Mouse (Mus musculus) hindbrain, embryonic 12.5 days (tissue): ENCODE data around the gene Kcna3. TPM values are rescaled to one million over a fixed set of nuclear protein-coding genes. Genes with fewer than 3 reads are reported as not detected.

Experiments used
- ATAC-seq: fragments of 200-750 bp; cut with Nextera tagmentation; 2 replicates; pipeline ENCODE4 v1.8.0; 2017; ENCODE audit warnings: moderate TSS enrichment; ENCODE audit not compliant: low FRiP score
- H3K27ac ChIP-seq: fragments of 300-500 bp; sonication (generic); 2 replicates; pipeline ENCODE4 v1.5.1; 2016; ENCODE audit warnings: mild to moderate bottlenecking
- H3K27me3 ChIP-seq: fragments of 300-500 bp; sonication (generic); 2 replicates; pipeline ENCODE4 v1.6.1; 2016; ENCODE audit warnings: mild to moderate bottlenecking
- H3K36me3 ChIP-seq: fragments of 300-500 bp; sonication (generic); 2 replicates; pipeline ENCODE4 v1.6.1; 2016; ENCODE audit warnings: mild to moderate bottlenecking
- H3K4me1 ChIP-seq: fragments of 300-500 bp; sonication (generic); 2 replicates; pipeline ENCODE4 v1.6.1; 2016
- H3K4me2 ChIP-seq: fragments of 300-500 bp; sonication (generic); replicated peaks from 2 replicates; pipeline ENCODE4 v1.6.1; 2016; ENCODE audit warnings: mild to moderate bottlenecking
- H3K4me3 ChIP-seq: fragments of 300-500 bp; sonication (generic); 2 replicates; pipeline ENCODE4 v1.5.1; 2016; ENCODE audit warnings: mild to moderate bottlenecking
- H3K9ac ChIP-seq: fragments of 300-500 bp; sonication (generic); 2 replicates; pipeline ENCODE4 v1.6.1; 2016; ENCODE audit warnings: mild to moderate bottlenecking, moderate library complexity
- H3K9me3 ChIP-seq: fragments of 300-500 bp; sonication (generic); replicated peaks from 2 replicates; pipeline ENCODE4 v1.6.1; 2016; ENCODE audit warnings: mild to moderate bottlenecking
- WGBS: fragments of 180-500 bp; shearing (Covaris S2); methylation state at CpG from one replicate; pipeline ENCODE4 v1.1.7; 2016; 5-methylcytosine and 5-hydroxymethylcytosine counted together
- polyA plus RNA-seq: library from polyadenylated mRNA; unstranded; fragments of >200 nt; fragmentation: Nextera tagmentation; extraction: Ambion mirVana; gene quantifications from 2 replicates; pipeline ENCODE4 v1.2.1, GENCODE M21; 2016

The Kcna3 gene
- polyA plus RNA-seq, 1 experiment from 2014 or later = 8.1 TPM

GRCm38 (mm10) chr3:107036458-107037039, 580 bp downstream of the Kcna3 start:
- WGBS = under 1% methylated on average over 55 of the region's 55 CpGs
- peak; percentile 65 for ATAC-seq
- H3K36me3 ChIP-seq = no peaks in the 10 kb centered on the region
- peaks cover 7% of the 10 kb centered on the region; the same call in 1 of the 2 replicates for H3K27me3 ChIP-seq
- peak overlapping the region; percentile 76 for H3K27ac ChIP-seq
- H3K4me3 ChIP-seq = peak overlapping the region; percentile 83
- peaks cover 31% of the 10 kb centered on the region for H3K4me1 ChIP-seq
- peak overlapping the region; percentile 84 for H3K9ac ChIP-seq
- peak overlapping the region; percentile 95 for H3K4me2 ChIP-seq
- H3K9me3 ChIP-seq = no peaks in the 10 kb centered on the region

GRCm38 (mm10) chr3:107037105-107037504, 1.1 kb downstream of the Kcna3 start:
- Histone ChIP-seq H3K4me1 (peaks cover 31% of the 10 kb centered on the region), H3K36me3 (no peaks in the 10 kb centered on the region), H3K9ac (peak overlapping the region; percentile 84), H3K9me3 (no peaks in the 10 kb centered on the region), H3K4me3 (peak overlapping the region; percentile 83), H3K27ac (no peak overlapping the region), H3K27me3 (peaks cover 7% of the 10 kb centered on the region; the same call in 1 of the 2 replicates), H3K4me2 (peak overlapping the region; percentile 95)
- no peak for ATAC-seq
- 48% methylated on average over 12 of the region's 12 CpGs for WGBS

- WGBS = 73% methylated on average over 16 of the region's 16 CpGs
Observed at GRCm38 (mm10) chr3:107037536-107038155, 1.7 kb downstream of the Kcna3 start.

GRCm38 (mm10) chr3:107038156-107038536, 2.2 kb downstream of the Kcna3 start:
- peaks cover 31% of the 10 kb centered on the region for H3K4me1 ChIP-seq
- ATAC-seq = no peak
- WGBS = 91% methylated on average over 6 of the region's 6 CpGs
- no peak overlapping the region for H3K27ac ChIP-seq
- H3K36me3 ChIP-seq = no peaks in the 10 kb centered on the region
- no peak overlapping the region for H3K9ac ChIP-seq
- peak overlapping the region; percentile 95 for H3K4me2 ChIP-seq
- peak overlapping the region; percentile 83 for H3K4me3 ChIP-seq
- H3K9me3 ChIP-seq = no peaks in the 10 kb centered on the region
- H3K27me3 ChIP-seq = peaks cover 7% of the 10 kb centered on the region; the same call in 1 of the 2 replicates

More at GRCm38 (mm10) chr3:107037536-107038155, 1.7 kb downstream of the Kcna3 start:
- Histone ChIP-seq H3K9ac (no peak overlapping the region; the same call in 1 of the 2 replicates), H3K4me3 (peak overlapping the region; percentile 83), H3K27ac (no peak overlapping the region), H3K4me2 (peak overlapping the region; percentile 95), H3K36me3 (no peaks in the 10 kb centered on the region), H3K4me1 (peaks cover 31% of the 10 kb centered on the region), H3K9me3 (no peaks in the 10 kb centered on the region), H3K27me3 (peaks cover 7% of the 10 kb centered on the region; the same call in 1 of the 2 replicates)
- no peak for ATAC-seq

GRCm38 (mm10) chr3:107038661-107039223, 2.8 kb downstream of the Kcna3 start:
- H3K4me1 ChIP-seq = peaks cover 26% of the 10 kb centered on the region

GRCm38 (mm10) chr3:107039306-107039705, 3.3 kb downstream of the Kcna3 start:
- Histone ChIP-seq H3K4me1 (peaks cover 25% of the 10 kb centered on the region), H3K9me3 (no peaks in the 10 kb centered on the region), H3K4me2 (peak overlapping the region; percentile 95), H3K4me3 (peak overlapping the region; percentile 23), H3K27me3 (peaks cover 7% of the 10 kb centered on the region; the same call in 1 of the 2 replicates), H3K9ac (peak overlapping the region; percentile 54; the same call in 1 of the 2 replicates), H3K27ac (no peak overlapping the region), H3K36me3 (no peaks in the 10 kb centered on the region)
- ATAC-seq = no peak

More at GRCm38 (mm10) chr3:107038661-107039223, 2.8 kb downstream of the Kcna3 start:
- no peak for ATAC-seq
- Histone ChIP-seq H3K27ac (no peak overlapping the region), H3K9ac (no peak overlapping the region), H3K4me3 (peak overlapping the region; percentile 23), H3K9me3 (no peaks in the 10 kb centered on the region), H3K27me3 (peaks cover 7% of the 10 kb centered on the region; the same call in 1 of the 2 replicates), H3K36me3 (no peaks in the 10 kb centered on the region), H3K4me2 (peak overlapping the region; percentile 95)
- 36% methylated on average over 10 of the region's 10 CpGs for WGBS

GRCm38 (mm10) chr3:107040408-107040807, 4.4 kb downstream of the Kcna3 start:
- H3K4me1 ChIP-seq = peaks cover 25% of the 10 kb centered on the region

GRCm38 (mm10) chr3:107041718-107042117, 5.7 kb downstream of the Kcna3 start:
- H3K9me3 ChIP-seq = no peaks in the 10 kb centered on the region
- H3K27ac ChIP-seq = no peak overlapping the region
- no peaks in the 10 kb centered on the region for H3K36me3 ChIP-seq
- no peak overlapping the region for H3K4me3 ChIP-seq
- peaks cover 25% of the 10 kb centered on the region for H3K4me1 ChIP-seq
- peaks cover 7% of the 10 kb centered on the region; the same call in 1 of the 2 replicates for H3K27me3 ChIP-seq
- peak overlapping the region; percentile 32 for H3K4me2 ChIP-seq
- no peak for ATAC-seq
- H3K9ac ChIP-seq = no peak overlapping the region
- WGBS = 97% methylated on average over 1 of the region's 1 CpGs

More at GRCm38 (mm10) chr3:107040408-107040807, 4.4 kb downstream of the Kcna3 start:
- no peak for ATAC-seq
- Histone ChIP-seq H3K27me3 (peaks cover 7% of the 10 kb centered on the region; the same call in 1 of the 2 replicates), H3K4me2 (peak overlapping the region; percentile 95), H3K4me3 (peak overlapping the region; percentile 7; the same call in 1 of the 2 replicates), H3K27ac (no peak overlapping the region), H3K36me3 (no peaks in the 10 kb centered on the region), H3K9ac (no peak overlapping the region), H3K9me3 (no peaks in the 10 kb centered on the region)
- WGBS = 81% methylated on average over 3 of the region's 3 CpGs

- Histone ChIP-seq H3K36me3 (no peaks in the 10 kb centered on the region), H3K4me2 (no peak overlapping the region), H3K27me3 (no peaks in the 10 kb centered on the region), H3K27ac (no peak overlapping the region), H3K4me1 (no peaks in the 10 kb centered on the region), H3K4me3 (no peak overlapping the region), H3K9me3 (no peaks in the 10 kb centered on the region), H3K9ac (no peak overlapping the region)
- ATAC-seq = no peak
- WGBS = 96% methylated on average over 1 of the region's 1 CpGs
Observed at GRCm38 (mm10) chr3:107061468-107061867, 25.5 kb downstream of the Kcna3 start.

- H3K4me2 ChIP-seq = no peak overlapping the region
- no peak for ATAC-seq
- 86% methylated on average over 1 of the region's 1 CpGs for WGBS
- no peak overlapping the region for H3K27ac ChIP-seq
- H3K4me3 ChIP-seq = no peak overlapping the region
- no peaks in the 10 kb centered on the region for H3K9me3 ChIP-seq
- no peaks in the 10 kb centered on the region for H3K36me3 ChIP-seq
- H3K27me3 ChIP-seq = no peaks in the 10 kb centered on the region
- no peak overlapping the region for H3K9ac ChIP-seq
- H3K4me1 ChIP-seq = no peaks in the 10 kb centered on the region
Observed at GRCm38 (mm10) chr3:107062771-107063170, 26.8 kb downstream of the Kcna3 start.

- 56% methylated on average over 6 of the region's 6 CpGs for WGBS
- Histone ChIP-seq H3K4me2 (no peak overlapping the region), H3K27ac (no peak overlapping the region), H3K9me3 (no peaks in the 10 kb centered on the region), H3K9ac (no peak overlapping the region), H3K4me1 (no peaks in the 10 kb centered on the region), H3K27me3 (no peaks in the 10 kb centered on the region), H3K4me3 (no peak overlapping the region), H3K36me3 (no peaks in the 10 kb centered on the region)
- ATAC-seq = peak; percentile 61
Observed at GRCm38 (mm10) chr3:107065510-107066095, 29.6 kb downstream of the Kcna3 start.

- no peak for ATAC-seq
Observed at GRCm38 (mm10) chr3:107066165-107066850, 30.3 kb downstream of the Kcna3 start.

More at GRCm38 (mm10) chr3:107066165-107066850, 30.3 kb downstream of the Kcna3 start:
- Histone ChIP-seq H3K36me3 (no peaks in the 10 kb centered on the region), H3K9ac (no peak overlapping the region), H3K27ac (peak overlapping the region; percentile 44), H3K4me2 (no peak overlapping the region), H3K27me3 (no peaks in the 10 kb centered on the region), H3K4me1 (no peaks in the 10 kb centered on the region), H3K9me3 (no peaks in the 10 kb centered on the region), H3K4me3 (no peak overlapping the region)
- 78% methylated on average over 7 of the region's 7 CpGs for WGBS
